In genomic region chr7:46218415-46218814, GRCm38 (mm10) we compare ENCODE assay signal across 10 mouse cellular contexts. TPM values are rescaled to one million over a fixed set of nuclear protein-coding genes. Genes with fewer than 3 reads are reported as not detected.
DNase-seq lines count a peak whose midpoint lies in the region; ATAC-seq lines count a peak whose summit lies in the region.
"Had no signal": no experiment of that assay in that cellular context is flagged by ENCODE, and none has a peak within 500 bp of the region (broad histone marks: within the 10 kb centered on the region; RNA-seq: fewer than 3 reads in every experiment).

No protein-coding gene starts in this region.

- no peak overlapping the region for H3K27ac ChIP-seq in heart, embryonic 12.5 days (ENCODE audit: poor library complexity, severe bottlenecking)

- H3K9me3 ChIP-seq in heart, embryonic 12.5 days (replicated peaks), result no peaks in the 10 kb centered on the region

- H3K36me3 ChIP-seq in heart, embryonic 12.5 days, result no peaks in the 10 kb centered on the region

- DNase-seq in heart, postnatal 4 days, result no peak
- peak; percentile 73 for DNase-seq in embryo, embryonic 10.5 days (ENCODE audit: low spot score)
- peak; percentile 36 for DNase-seq in kidney, adult 9 months
- DNase-seq in neural tube, embryonic 10.5 days (ENCODE audit: extremely low spot score, low spot score), result peak; percentile 37
- DNase-seq in left cerebral cortex, adult 8-10 months (ENCODE audit: low spot score in 2 of 2), result no peak
- DNase-seq in frontal cortex, postnatal 10 days (ENCODE audit: low spot score in 2 of 2), result no peak
- no peak for DNase-seq in adrenal gland, adult 18-20 months (ENCODE audit: low spot score in 2 of 2)

- no peaks in the 10 kb centered on the region for H3K4me1 ChIP-seq in heart, embryonic 12.5 days (replicated peaks)

- H3K4me3 ChIP-seq in heart, embryonic 12.5 days, result no peak overlapping the region

- ATAC-seq in heart, embryonic 12.5 days (ENCODE audit: insufficient number of reproducible peaks, low FRiP score), result peak; percentile 46

- no peak overlapping the region for H3K9ac ChIP-seq in heart, embryonic 12.5 days

- 15% methylated on average over 11 of the region's 11 CpGs for WGBS in heart, embryonic 12.5 days

- peaks cover 18% of the 10 kb centered on the region for H3K27me3 ChIP-seq in heart, embryonic 12.5 days (replicated peaks)

- no peak overlapping the region for H3K4me2 ChIP-seq in heart, embryonic 12.5 days

RNA-seq across cellular contexts. Expression of gene Ush1c, which starts 19.9 kb away (rescaled TPM):
- polyA plus RNA-seq in heart, embryonic 12.5 days (2016; fragmentation: Nextera tagmentation; extraction: Ambion mirVana), result 2.3 and 2.4 TPM in 2 replicates
- total RNA-seq in heart, postnatal 4 days (2021), result 10 to 100 TPM; 13.1 to 14.2 TPM
- total RNA-seq in left cerebral cortex, adult 8-10 months (2022), result under 1 TPM in 2 of 4 experiments, not detected in 2; 0.24 to 0.79 TPM
- 1 to 10 TPM; 1.7 to 4.5 TPM for total RNA-seq in adrenal gland, adult 18-20 months (2021)
- total RNA-seq: CH12.LX had no signal

RNA-seq across cellular contexts. Expression of gene Otog, which starts 22.4 kb away (rescaled TPM):
- not detected in 2 replicates for polyA plus RNA-seq in heart, embryonic 12.5 days (2016; fragmentation: Nextera tagmentation; extraction: Ambion mirVana)
- not detected for total RNA-seq in heart, postnatal 4 days (2021)
- total RNA-seq in left cerebral cortex, adult 8-10 months (2022), result under 1 TPM; 0.07 to 0.11 (median 0.10) TPM
- total RNA-seq in adrenal gland, adult 18-20 months (2021), result 1 to 10 TPM in 1 of 2 experiments, not detected in 1; 3.0 TPM
- polyA plus RNA-seq: heart, embryonic 14.5 days had no signal

RNA-seq across cellular contexts. Expression of gene Abcc8, which starts 38.6 kb away (rescaled TPM):
- 6.2 and 7.0 TPM in 2 replicates for polyA plus RNA-seq in heart, embryonic 12.5 days (2016; fragmentation: Nextera tagmentation; extraction: Ambion mirVana)
- 10 to 100 TPM; 72.8 to 79.6 TPM for total RNA-seq in heart, postnatal 4 days (2021)
- total RNA-seq in left cerebral cortex, adult 8-10 months (2022), result 10 to 100 TPM; 33.4 to 41.0 (median 38.5) TPM
- total RNA-seq in adrenal gland, adult 18-20 months (2021), result 1 to 10 TPM; 3.3 to 4.4 TPM
- total RNA-seq: CH12.LX had no signal

Comparison
In these comparisons a context has a peak if more than half of its experiments do, and no peak if none do; other contexts are left out.
1. DNase-seq: peak in embryo, embryonic 10.5 days (single experiment), kidney, adult 9 months (single experiment) and neural tube, embryonic 10.5 days (single experiment); none in heart, postnatal 4 days (single experiment), left cerebral cortex, adult 8-10 months (0 of 2), frontal cortex, postnatal 10 days (0 of 2) and adrenal gland, adult 18-20 months (0 of 2).
2. RNA of gene Abcc8, which starts 38.6 kb away (total RNA-seq): 72.8 to 79.6 TPM in heart, postnatal 4 days and 33.4 to 41.0 TPM in left cerebral cortex, adult 8-10 months; 3.3 to 4.4 TPM in adrenal gland, adult 18-20 months; every median in the first group is over 4 times any median in the second.